Mouse (Mus musculus): Measurements from ENCODE around the gene Lnp1.

DNA sequence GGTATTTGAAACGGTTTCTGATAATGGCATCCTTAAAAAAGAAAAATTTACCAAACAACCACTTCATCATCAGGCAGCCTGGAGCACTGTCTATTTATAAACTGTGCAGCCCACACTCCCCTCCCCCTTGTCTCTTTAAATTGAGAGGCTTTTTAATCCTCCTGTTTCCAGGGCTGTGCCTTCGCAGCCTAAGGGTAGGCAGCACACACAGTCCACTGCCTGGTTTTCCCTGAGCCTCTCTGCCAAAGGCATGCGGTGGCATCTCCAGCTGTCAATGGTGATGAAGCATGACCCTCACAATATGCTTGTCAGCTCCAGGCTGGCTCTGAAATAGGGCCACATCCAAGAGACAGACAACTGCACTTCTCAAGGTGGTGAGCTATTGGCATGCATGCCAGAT lies at the start of gene Lnp1:
- TF ChIP-seq CTCF (IDR thresholded peaks at IDR 0.05; ENCODE audit: insufficient read depth, low read depth, low read length) = no peak
- no peak for TF ChIP-seq POLR2A (IDR thresholded peaks at IDR 0.05; ENCODE audit: insufficient read depth, low read depth, low read length)

Measured in olfactory bulb, adult 2 months (tissue).